ENCODE assay signal across 19 mouse cellular contexts in genomic region chr5:99865779-99866178, GRCm38 (mm10). TPM values are rescaled to one million over a fixed set of nuclear protein-coding genes. Genes with fewer than 3 reads are reported as not detected.
"Had no signal": no experiment of that assay in that cellular context is flagged by ENCODE, and none has a peak within 500 bp of the region (broad histone marks: within the 10 kb centered on the region; RNA-seq: fewer than 3 reads in every experiment).

No protein-coding gene starts in this region.

- H3K27me3 ChIP-seq: midbrain, embryonic 12.5 days; neural tube, embryonic 13.5 days; neural tube, embryonic 15.5 days; stomach, embryonic 15.5 days had no signal

- H3K4me1 ChIP-seq: midbrain, embryonic 10.5 days; midbrain, embryonic 12.5 days; neural tube, embryonic 13.5 days; neural tube, embryonic 15.5 days; stomach, embryonic 15.5 days had no signal

- H3K36me3 ChIP-seq: midbrain, embryonic 10.5 days; midbrain, embryonic 12.5 days; neural tube, embryonic 13.5 days; neural tube, embryonic 15.5 days; stomach, embryonic 15.5 days had no signal

- DNase-seq: lung, adult 18-20 months; lung, embryonic 14.5 days; lung, postnatal 10 days; lung, postnatal 4 days; midbrain, embryonic 14.5 days; right cerebral cortex, postnatal 14 days; thymus, adult 18-20 months; thymus, postnatal 14 days; thymus, postnatal 36 days had no signal

- H3K4me3 ChIP-seq: midbrain, embryonic 10.5 days; midbrain, embryonic 12.5 days; myocyte; neural tube, embryonic 13.5 days; neural tube, embryonic 15.5 days; stomach, embryonic 15.5 days had no signal

- ATAC-seq: midbrain, embryonic 16.5 days had no signal

- H3K9me3 ChIP-seq: midbrain, embryonic 10.5 days; midbrain, embryonic 12.5 days; neural tube, embryonic 13.5 days; neural tube, embryonic 15.5 days; stomach, embryonic 15.5 days had no signal

RNA-seq across cellular contexts. Expression of gene Vamp9, which starts 40.3 kb away (rescaled TPM):
- total RNA-seq: megakaryocyte-erythroid progenitor cell, adult 5-6 weeks had no signal
- polyA plus RNA-seq: myocyte; neural tube, embryonic 11.5 days; spleen, adult 2 months had no signal
